Mouse (Mus musculus) lung, postnatal 0 days (tissue): ENCODE measurements around the gene Dlx5. TPM values are rescaled to one million over a fixed set of nuclear protein-coding genes. Genes with fewer than 3 reads are reported as not detected.

ENCODE experiments used
- ATAC-seq: fragments of 200-750 bp; cut with Nextera tagmentation; 2 replicates; pipeline ENCODE4 v1.8.0; 2017; ENCODE audit warnings: moderate library complexity
- DNase-seq: peaks from one replicate; pipeline ENCODE4 v3.0.0-alpha.2; 2016; ENCODE audit warnings: low spot score
- H3K27ac ChIP-seq: fragments of 300-500 bp; sonication (generic); 2 replicates; pipeline ENCODE4 v1.5.1; 2014; ENCODE audit warnings: antibody characterized with exemption, mild to moderate bottlenecking, low read length, mixed read lengths
- H3K27me3 ChIP-seq: fragments of 300-500 bp; sonication (generic); replicated peaks from 2 replicates; pipeline ENCODE4 v1.6.1; 2014; ENCODE audit warnings: low read length, mixed read lengths; ENCODE audit not compliant: insufficient read depth
- H3K36me3 ChIP-seq: fragments of 300-500 bp; sonication (generic); 2 replicates; pipeline ENCODE4 v1.6.1; 2014; ENCODE audit warnings: low read length, mixed read lengths; ENCODE audit not compliant: insufficient read depth
- H3K4me1 ChIP-seq: fragments of 300-500 bp; sonication (generic); 2 replicates; pipeline ENCODE4 v1.6.1; 2014; ENCODE audit warnings: antibody characterized with exemption, low read depth, low read length, mixed read lengths; ENCODE audit not compliant: insufficient read depth
- H3K4me2 ChIP-seq: fragments of 300-500 bp; sonication (generic); replicated peaks from 2 replicates; pipeline ENCODE4 v1.6.1; 2014; ENCODE audit warnings: low read depth, mild to moderate bottlenecking, low read length, moderate library complexity, mixed read lengths
- H3K4me3 ChIP-seq: fragments of 300-500 bp; sonication (generic); 2 replicates; pipeline ENCODE4 v1.5.1; 2014; ENCODE audit warnings: low read depth, low read length
- H3K9ac ChIP-seq: fragments of 300-500 bp; sonication (generic); replicated peaks from 2 replicates; pipeline ENCODE4 v1.6.1; 2014; ENCODE audit warnings: low read depth, mild to moderate bottlenecking
- H3K9me3 ChIP-seq: fragments of 300-500 bp; sonication (generic); 2 replicates; pipeline ENCODE4 v1.6.1; 2016; ENCODE audit warnings: low read length, mixed read lengths
- CTCF ChIP-seq: IDR thresholded peaks from 2 replicates; pipeline ENCODE4 v1.5.1; 2016; ENCODE audit warnings: antibody characterized with exemption, mild to moderate bottlenecking
- EP300 ChIP-seq: IDR thresholded peaks from 2 replicates; pipeline ENCODE4 v1.6.1; 2016; ENCODE audit warnings: antibody characterized with exemption, mild to moderate bottlenecking, control low read depth
- whole genome bisulfite sequencing: fragments of 180-500 bp; shearing (Covaris S2); extraction: QIAGEN DNeasy Blood & Tissue Kit; methylation state at CpG from one replicate; pipeline ENCODE4 v1.1.7; 2014; 5-methylcytosine and 5-hydroxymethylcytosine counted together
- polyA plus RNA-seq: library from polyadenylated mRNA; unstranded; fragments of >200 nt; fragmentation: Nextera tagmentation; extraction: Ambion mirVana; gene quantifications from 2 replicates; pipeline ENCODE4 v1.2.1, GENCODE M21; 2015

Gene Dlx5
- not detected in 2 replicates for polyA plus RNA-seq

DNA sequence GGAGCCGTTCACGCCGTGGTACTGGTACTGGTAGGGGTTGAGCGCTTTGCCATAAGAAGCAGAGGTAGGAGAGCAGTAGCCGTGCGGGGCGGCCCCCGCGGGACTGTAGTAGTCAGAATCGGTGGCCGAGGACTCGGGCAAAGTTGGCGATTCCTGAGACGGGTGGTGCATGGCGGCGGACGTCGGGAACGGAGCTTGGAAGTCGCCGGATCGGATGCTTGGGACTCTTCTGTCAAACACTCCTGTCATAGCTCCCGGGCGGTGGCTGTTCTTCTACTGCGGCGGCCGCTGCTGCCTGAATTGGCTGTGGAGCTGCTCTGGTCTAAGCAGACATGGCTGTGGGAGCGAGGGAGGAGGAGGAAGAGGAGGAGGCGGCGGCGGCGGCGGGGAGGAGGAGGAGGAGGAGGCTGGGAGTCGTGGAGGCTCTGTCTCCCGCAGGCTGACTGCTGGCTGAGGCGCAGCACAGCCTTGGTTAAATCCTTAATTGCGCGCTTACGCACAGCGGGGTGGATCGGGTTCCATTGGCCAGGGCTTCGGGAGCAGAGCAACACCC is at the start of gene Dlx5:
Gene Dlx5, minus strand, starts transcription at position 448 of the 553 bp plus-strand sequence.
- DNase-seq (peak; percentile 30), ATAC-seq (peak; percentile 32; the same call in 1 of the 2 replicates)
- H3K9me3 ChIP-seq: no peaks in the 10 kb centered on the region
- TF ChIP-seq EP300 (no peak), CTCF (no peak)
- no peak within 1 kb of the TSS for H3K27ac ChIP-seq
- peaks cover 80% of the 10 kb centered on the region for H3K27me3 ChIP-seq
- no peaks in the 10 kb centered on the region for H3K36me3 ChIP-seq
- under 1% methylated on average over 32 of the region's 42 CpGs for WGBS
- peak within 1 kb of the TSS; percentile 55 for H3K4me2 ChIP-seq
- no peak within 1 kb of the TSS for H3K9ac ChIP-seq
- H3K4me1 ChIP-seq: no peaks in the 10 kb centered on the region
- H3K4me3 ChIP-seq: peak within 1 kb of the TSS; percentile 32

DNA sequence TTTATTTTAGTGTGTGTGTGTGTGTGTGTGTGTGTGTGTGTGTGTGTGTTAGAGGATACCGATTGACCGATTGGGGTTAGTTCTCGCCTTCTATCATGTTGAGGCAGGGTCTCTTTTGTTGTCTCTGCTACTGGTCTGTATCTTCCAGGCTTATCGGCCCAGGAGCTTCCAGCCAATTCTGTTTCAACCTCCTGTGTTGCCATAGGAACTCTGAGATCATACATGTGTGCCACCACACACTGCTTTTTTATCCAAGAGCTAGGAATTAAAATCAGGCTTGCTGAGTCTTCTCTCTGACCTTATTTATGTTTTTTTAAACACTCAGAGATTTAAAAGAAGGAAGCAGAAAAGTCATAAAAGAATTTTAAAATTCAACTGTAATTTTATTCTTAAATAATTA is 49.6 kb upstream of the Dlx5 start:
- 71% methylated on average over 4 of the region's 4 CpGs for WGBS
- H3K9me3 ChIP-seq: no peaks in the 10 kb centered on the region
- H3K27ac ChIP-seq: no peak overlapping the region
- no peak overlapping the region for H3K9ac ChIP-seq
- H3K4me2 ChIP-seq: no peak overlapping the region
- ATAC-seq (no peak), DNase-seq (no peak)
- H3K27me3 ChIP-seq: no peaks in the 10 kb centered on the region
- H3K36me3 ChIP-seq: no peaks in the 10 kb centered on the region
- no peak for TF ChIP-seq EP300
- TF ChIP-seq CTCF: no peak
- no peaks in the 10 kb centered on the region for H3K4me1 ChIP-seq
- H3K4me3 ChIP-seq: no peak overlapping the region

DNA sequence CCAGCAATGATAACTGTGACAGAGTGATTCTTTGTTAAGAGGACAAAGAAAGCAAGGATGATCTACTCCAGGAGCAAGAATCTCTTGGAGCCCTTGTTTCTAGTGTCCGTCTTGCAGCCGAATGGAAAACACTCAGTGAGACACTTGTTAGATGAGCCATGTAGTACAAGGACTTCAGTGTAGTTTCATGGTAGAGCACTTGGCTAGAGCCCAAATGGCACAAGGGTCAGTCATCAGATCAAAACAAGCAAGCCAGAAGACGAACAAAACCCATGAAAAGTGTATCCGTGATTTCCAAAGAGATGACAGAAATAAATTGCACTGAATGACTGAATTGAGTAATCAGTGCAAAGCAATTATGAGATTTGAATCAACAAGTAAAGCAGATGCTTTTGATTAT is 48.9 kb upstream of the Dlx5 start:
- no peaks in the 10 kb centered on the region for H3K36me3 ChIP-seq
- DNase-seq (no peak), ATAC-seq (no peak)
- H3K4me1 ChIP-seq: no peaks in the 10 kb centered on the region
- no peaks in the 10 kb centered on the region for H3K9me3 ChIP-seq
- 77% methylated on average over 4 of the region's 4 CpGs for WGBS
- H3K27ac ChIP-seq: no peak overlapping the region
- H3K4me3 ChIP-seq: no peak overlapping the region
- no peak overlapping the region for H3K9ac ChIP-seq
- TF ChIP-seq CTCF: no peak
- TF ChIP-seq EP300: no peak
- no peak overlapping the region for H3K4me2 ChIP-seq
- no peaks in the 10 kb centered on the region for H3K27me3 ChIP-seq

DNA sequence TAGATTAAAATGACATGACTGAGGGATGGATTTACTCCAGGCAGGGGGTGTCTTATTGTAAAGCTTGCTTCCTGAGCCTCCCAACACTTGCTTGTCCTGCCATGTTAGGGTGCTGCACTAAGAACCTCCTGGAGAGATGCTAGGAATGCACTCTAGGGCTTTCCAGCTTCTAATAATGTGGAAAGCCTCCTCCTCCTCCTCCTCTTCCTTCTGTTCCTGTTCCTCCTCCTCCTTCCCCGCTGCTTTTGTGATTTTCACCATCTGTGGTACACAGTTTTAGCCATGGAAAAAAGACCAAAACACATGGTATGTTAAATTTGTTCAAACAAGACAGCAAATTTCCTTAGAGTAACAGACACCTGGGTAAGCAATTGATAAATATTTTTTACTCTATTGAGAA is 43.4 kb upstream of the Dlx5 start:
- Histone ChIP-seq H3K9me3 (no peaks in the 10 kb centered on the region), H3K27me3 (no peaks in the 10 kb centered on the region), H3K4me1 (no peaks in the 10 kb centered on the region), H3K9ac (no peak overlapping the region), H3K4me3 (no peak overlapping the region), H3K36me3 (no peaks in the 10 kb centered on the region), H3K27ac (no peak overlapping the region), H3K4me2 (no peak overlapping the region)
- no peak for TF ChIP-seq EP300
- TF ChIP-seq CTCF: no peak
- 16% methylated on average over 1 of the region's 1 CpGs for WGBS
- DNase-seq (no peak), ATAC-seq (no peak)

DNA sequence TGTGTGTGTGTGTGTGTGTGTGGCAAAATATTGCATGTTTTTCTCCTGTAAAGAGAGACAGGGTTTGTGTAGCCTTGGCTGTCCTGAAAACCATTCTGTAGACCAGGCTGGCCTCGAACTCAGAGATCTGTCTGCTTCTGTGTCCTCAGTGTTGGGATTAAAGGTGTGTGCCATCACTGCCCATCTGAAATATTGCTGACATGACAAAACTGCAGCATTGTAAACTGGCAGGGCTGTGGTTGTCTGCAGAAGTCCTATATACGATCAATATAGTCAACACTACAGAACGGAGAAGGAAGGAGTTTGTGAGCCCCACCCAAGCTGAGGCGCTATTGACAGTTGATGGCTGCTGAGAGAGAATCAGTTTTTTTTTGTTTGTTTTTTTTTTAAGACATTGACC is 35.4 kb upstream of the Dlx5 start:
- Histone ChIP-seq H3K4me2 (no peak overlapping the region), H3K4me3 (no peak overlapping the region), H3K4me1 (no peaks in the 10 kb centered on the region), H3K9ac (no peak overlapping the region), H3K27me3 (no peaks in the 10 kb centered on the region), H3K9me3 (no peaks in the 10 kb centered on the region), H3K27ac (no peak overlapping the region), H3K36me3 (no peaks in the 10 kb centered on the region)
- TF ChIP-seq EP300 (no peak), CTCF (no peak)
- ATAC-seq: no peak
- DNase-seq: no peak
- 84% methylated on average over 4 of the region's 4 CpGs for WGBS

DNA sequence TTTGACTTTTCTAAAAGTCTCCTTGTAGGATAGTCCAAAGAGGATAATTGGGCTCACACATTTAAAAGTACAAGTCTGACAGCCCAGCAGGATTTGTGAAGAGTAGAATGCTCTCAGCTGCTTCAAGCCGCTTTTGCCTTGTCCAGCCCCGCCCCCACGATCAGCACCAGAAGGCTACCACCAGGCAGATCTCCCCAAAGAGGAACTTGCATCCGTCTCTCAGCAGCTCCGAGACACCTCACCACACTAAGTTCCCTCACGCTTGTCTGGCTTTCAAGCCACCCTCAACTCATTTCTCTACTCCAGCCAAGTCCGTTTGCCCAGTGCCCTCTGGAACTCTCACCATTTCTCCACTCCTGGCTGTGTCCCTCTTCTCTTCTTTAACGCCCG is 33.6 kb upstream of the Dlx5 start:
- Histone ChIP-seq H3K9ac (no peak overlapping the region), H3K27me3 (no peaks in the 10 kb centered on the region), H3K4me2 (no peak overlapping the region), H3K36me3 (no peaks in the 10 kb centered on the region), H3K27ac (no peak overlapping the region), H3K4me3 (no peak overlapping the region), H3K9me3 (no peaks in the 10 kb centered on the region), H3K4me1 (no peaks in the 10 kb centered on the region)
- ATAC-seq (no peak), DNase-seq (no peak)
- WGBS: 42% methylated on average over 9 of the region's 9 CpGs
- TF ChIP-seq CTCF: no peak
- no peak for TF ChIP-seq EP300
